Mouse (Mus musculus): ENCODE data around the gene Smcr8.
A peak's percentile ranks its signal among the peaks of the same experiment; 100 is the strongest.
"Not testable (repeated sequence)": the region's sequence is repeated elsewhere in the genome, so short reads cannot be mapped to it uniquely, and the experiment has no call there.

Gene Smcr8

GRCm38 (mm10) chr11:60784179-60784922 is 7.0 kb downstream of the Smcr8 start:
- DNase-seq (ENCODE audit: low read depth): no peak

- no peak for DNase-seq (ENCODE audit: low read depth)
These were observed 10.3 kb downstream of the Smcr8 start for GRCm38 (mm10) chr11:60787595-60787994.

GRCm38 (mm10) chr11:60790472-60790871 is 13.1 kb downstream of the Smcr8 start:
- no peak for DNase-seq (ENCODE audit: low read depth)

GRCm38 (mm10) chr11:60796342-60796741 is 19.0 kb downstream of the Smcr8 start:
- no peak for DNase-seq (ENCODE audit: low read depth)

GRCm38 (mm10) chr11:60799977-60800376 is 22.7 kb downstream of the Smcr8 start:
- DNase-seq (ENCODE audit: low read depth): no peak

- no peak for DNase-seq (ENCODE audit: low read depth)
These were observed 23.6 kb downstream of the Smcr8 start for GRCm38 (mm10) chr11:60800892-60801291.

- DNase-seq (ENCODE audit: low read depth): no peak
These were observed 31.2 kb downstream of the Smcr8 start for GRCm38 (mm10) chr11:60808286-60809070.

- no peak for DNase-seq (ENCODE audit: low read depth)
These were observed 32.2 kb downstream of the Smcr8 start for GRCm38 (mm10) chr11:60809546-60809945.

- no peak for DNase-seq (ENCODE audit: low read depth)
These were observed 33.0 kb downstream of the Smcr8 start for GRCm38 (mm10) chr11:60810046-60810965.

- peak; percentile 79 for DNase-seq (ENCODE audit: low read depth)
These were observed 33.7 kb downstream of the Smcr8 start for GRCm38 (mm10) chr11:60811054-60811460.

- not testable (repeated sequence) for DNase-seq (ENCODE audit: low read depth)
These were observed 34.3 kb downstream of the Smcr8 start, which contains the start of gene Shmt1 for GRCm38 (mm10) chr11:60811618-60812017. TSS of gene Shmt1 (minus strand) at chr11:60811718.

GRCm38 (mm10) chr11:60816398-60816797 is 39.1 kb downstream of the Smcr8 start:
- no peak for DNase-seq (ENCODE audit: low read depth)

- no peak for DNase-seq (ENCODE audit: low read depth)
These were observed 46.4 kb downstream of the Smcr8 start for GRCm38 (mm10) chr11:60823771-60824170.

GRCm38 (mm10) chr11:60825191-60825590 is 47.9 kb downstream of the Smcr8 start:
- DNase-seq (ENCODE audit: low read depth): no peak

- no peak for DNase-seq (ENCODE audit: low read depth)
These were observed 49.4 kb downstream of the Smcr8 start for GRCm38 (mm10) chr11:60826700-60827099.

- DNase-seq (ENCODE audit: low read depth): no peak
These were observed 50.1 kb downstream of the Smcr8 start for GRCm38 (mm10) chr11:60827241-60827945.

GRCm38 (mm10) chr11:60828903-60829302 is 51.6 kb downstream of the Smcr8 start:
- DNase-seq (ENCODE audit: low read depth): no peak

GRCm38 (mm10) chr11:60830433-60831052 is 53.2 kb downstream of the Smcr8 start, which contains the start of gene Dhrs7b:
TSS of gene Dhrs7b (plus strand) at chr11:60830631.
- DNase-seq (ENCODE audit: low read depth): peak; percentile 93

- no peak for DNase-seq (ENCODE audit: low read depth)
These were observed 59.6 kb downstream of the Smcr8 start for GRCm38 (mm10) chr11:60836897-60837296.

All from fibroblast of lung, adult 2 months (primary cell).